Mouse (Mus musculus) liver, adult 2 months (tissue): ENCODE results near the gene Wdr34. TPM values are rescaled to one million over a fixed set of nuclear protein-coding genes. Genes with fewer than 3 reads are reported as not detected.

Experiments used
- DNase-seq: peaks from one replicate; pipeline ENCODE4 v3.0.0-alpha.2; 2011; ENCODE audit warnings: low read depth, low spot score; ENCODE audit errors: extremely low read depth
- H3K27ac ChIP-seq: fragments of 200-500 bp; replicated peaks from 2 replicates; pipeline ENCODE4 v1.5.1; 2012; ENCODE audit warnings: low read depth, mild to moderate bottlenecking, control low read depth, inconsistent platforms, low read length; ENCODE audit not compliant: insufficient read depth
- H3K27me3 ChIP-seq: fragments of 200-500 bp; 2 replicates; pipeline ENCODE4 v1.6.1; 2012; ENCODE audit warnings: mild to moderate bottlenecking, moderate library complexity, low read length, inconsistent platforms; ENCODE audit not compliant: control insufficient read depth, insufficient read depth
- H3K36me3 ChIP-seq: fragments of 200-500 bp; 2 replicates; pipeline ENCODE4 v1.6.1; 2012; ENCODE audit warnings: low read length, inconsistent platforms; ENCODE audit not compliant: control insufficient read depth, insufficient read depth
- H3K4me1 ChIP-seq: fragments of 200-500 bp; 2 replicates; pipeline ENCODE4 v1.6.1; 2011; ENCODE audit warnings: low read length; ENCODE audit not compliant: control insufficient read depth, insufficient read depth
- H3K4me3 ChIP-seq: fragments of 200-500 bp; 2 replicates; pipeline ENCODE4 v1.5.1; 2011; ENCODE audit warnings: low read depth, mild to moderate bottlenecking, control low read depth, low read length, moderate library complexity; ENCODE audit not compliant: insufficient read depth
- H3K79me2 ChIP-seq: fragments of 200-500 bp; 2 replicates; pipeline ENCODE4 v1.6.1; 2012; ENCODE audit warnings: inconsistent platforms, mild to moderate bottlenecking, low read length, moderate library complexity; ENCODE audit not compliant: control insufficient read depth, insufficient read depth
- H3K9ac ChIP-seq: fragments of 200-500 bp; 2 replicates; pipeline ENCODE4 v1.6.1; 2012; ENCODE audit warnings: low read depth, mild to moderate bottlenecking, control low read depth, inconsistent platforms, low read length
- CTCF ChIP-seq: fragments of 200-500 bp; IDR thresholded peaks from 2 replicates; pipeline ENCODE4 v1.5.1; 2011; ENCODE audit warnings: low read depth, low read length, control low read depth
- POLR2A ChIP-seq: fragments of 200-500 bp; IDR thresholded peaks from 2 replicates; pipeline ENCODE4 v1.6.1; 2011; ENCODE audit warnings: low read length, control low read depth; ENCODE audit not compliant: insufficient read depth; ENCODE audit errors: extremely low read depth
- WGBS: fragments of 180-500 bp; shearing (Covaris S2); methylation state at CpG from one replicate; pipeline ENCODE4 v1.1.7; 2018; 5-methylcytosine and 5-hydroxymethylcytosine counted together
- polyA plus RNA-seq: library from polyadenylated mRNA; depleted of rRNA; stranded (reverse); fragments of >200 nt; gene quantifications from 2 replicates; pipeline ENCODE4 v1.2.3, GENCODE M21; 2012
- total RNA-seq: library from RNA; depleted of rRNA; stranded (reverse); fragments of >200 nt; gene quantifications from 2 replicates; pipeline ENCODE4 v1.2.3, GENCODE M21; 2014

Gene Wdr34
- total and polyA plus RNA-seq, 2 experiments: 5.5 to 9.7 TPM

DNA sequence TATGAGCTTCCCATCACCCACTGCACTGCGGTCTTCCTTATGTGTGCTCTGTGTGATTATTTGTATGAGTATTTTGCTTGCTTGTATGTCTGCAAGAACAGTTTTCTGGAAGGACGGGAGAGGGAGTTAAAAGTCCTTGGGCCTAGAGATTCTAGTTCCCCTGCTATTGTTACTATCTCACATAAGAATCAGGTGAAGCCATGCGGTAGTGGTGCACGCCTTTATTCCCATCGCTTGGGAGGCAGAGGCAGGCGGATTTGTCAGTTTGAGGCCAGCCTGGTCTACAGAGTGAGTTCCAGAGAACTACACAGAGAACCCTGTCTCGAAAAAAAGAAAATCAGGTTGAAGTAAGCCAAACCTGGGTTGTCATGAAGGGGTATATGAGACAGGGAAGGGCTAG is 24.2 kb upstream of the Wdr34 start:
- WGBS: 91% methylated on average over 7 of the region's 7 CpGs
- H3K4me3 ChIP-seq: no peak overlapping the region
- H3K79me2 ChIP-seq: no peaks in the 10 kb centered on the region
- H3K9ac ChIP-seq: no peak overlapping the region
- H3K27ac ChIP-seq: no peak overlapping the region
- DNase-seq: no peak
- H3K36me3 ChIP-seq: peaks cover 21% of the 10 kb centered on the region
- no peak for TF ChIP-seq CTCF
- no peak for TF ChIP-seq POLR2A
- no peaks in the 10 kb centered on the region; the same call in 1 of the 2 replicates for H3K4me1 ChIP-seq
- H3K27me3 ChIP-seq: no peaks in the 10 kb centered on the region

DNA sequence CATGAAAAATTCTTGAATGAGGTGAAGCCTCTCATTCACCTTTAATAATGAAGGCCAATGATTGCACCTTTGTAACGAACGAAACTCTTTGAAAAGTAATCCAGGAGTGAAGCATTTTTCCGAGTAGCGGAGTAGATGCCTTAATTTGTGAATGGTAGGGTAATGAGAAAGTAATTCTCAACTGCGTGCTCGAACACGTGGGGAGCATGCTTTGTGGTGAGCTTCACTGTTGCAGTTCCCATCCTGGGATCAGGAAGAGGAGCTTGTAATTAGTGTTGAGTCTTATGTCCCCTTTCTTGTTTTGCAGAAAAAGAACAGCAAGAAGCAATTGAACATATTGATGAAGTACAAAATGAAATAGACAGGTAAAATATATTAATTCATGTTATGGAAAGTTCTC is 19.3 kb upstream of the Wdr34 start:
- WGBS: 65% methylated on average over 7 of the region's 7 CpGs
- H3K4me3 ChIP-seq: no peak overlapping the region
- no peak for TF ChIP-seq CTCF
- TF ChIP-seq POLR2A: no peak

DNA sequence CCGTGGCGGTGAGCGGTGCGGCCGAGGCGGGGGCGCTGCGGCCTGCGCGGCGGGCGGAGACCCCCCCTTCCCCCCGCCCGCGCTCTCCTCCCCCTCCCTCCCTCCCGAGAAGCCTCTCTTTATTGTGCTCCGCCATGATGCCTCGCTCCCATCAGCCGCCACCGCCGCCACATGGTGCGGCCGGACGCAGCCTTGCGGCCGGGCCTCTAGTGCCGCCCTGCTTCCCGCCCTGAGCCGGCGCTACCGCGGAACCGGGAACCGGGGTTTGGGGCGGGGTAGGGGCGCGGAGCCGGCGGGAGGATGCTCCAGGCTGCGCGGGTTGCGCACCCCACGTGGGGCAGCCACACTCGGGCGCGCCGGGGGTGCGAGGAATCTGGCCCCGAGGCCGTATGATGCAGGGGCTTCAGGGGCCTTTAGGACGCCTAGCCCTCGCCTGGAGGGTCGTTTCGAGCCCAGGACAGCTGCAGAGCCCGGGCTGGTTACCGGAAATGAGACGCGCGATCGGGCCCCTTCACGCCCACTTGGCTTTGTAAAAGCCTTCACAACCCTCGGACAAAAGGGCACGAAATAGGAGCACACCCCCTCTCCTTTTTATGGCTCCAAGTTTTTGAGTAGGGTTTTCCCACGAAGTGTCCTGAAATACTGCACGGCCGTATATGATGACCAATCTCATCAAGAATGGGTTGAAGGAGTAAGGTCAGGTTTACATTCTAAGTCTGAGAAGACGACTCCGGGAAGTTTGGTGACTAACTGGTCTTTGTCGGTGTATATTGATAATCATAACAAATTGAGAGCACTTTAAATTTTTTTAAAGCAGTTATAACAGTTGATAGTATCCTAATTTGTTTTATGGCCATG is 18.6 kb upstream of the Wdr34 start:
- TF ChIP-seq CTCF (no peak), POLR2A (no peak)
- Histone ChIP-seq H3K27me3 (no peaks in the 10 kb centered on the region), H3K27ac (no peak overlapping the region), H3K36me3 (peaks cover 21% of the 10 kb centered on the region), H3K9ac (peak overlapping the region; percentile 98), H3K4me3 (peak overlapping the region; percentile 99), H3K79me2 (peaks cover 8% of the 10 kb centered on the region), H3K4me1 (peaks cover 15% of the 10 kb centered on the region)
- WGBS: under 1% methylated on average over 63 of the region's 69 CpGs
- no peak for DNase-seq

More for the DNA sequence above, 19.3 kb upstream of the Wdr34 start:
- no peak for DNase-seq
- Histone ChIP-seq H3K9ac (no peak overlapping the region), H3K36me3 (peaks cover 21% of the 10 kb centered on the region), H3K27me3 (no peaks in the 10 kb centered on the region), H3K27ac (no peak overlapping the region), H3K79me2 (peaks cover 8% of the 10 kb centered on the region), H3K4me1 (peaks cover 14% of the 10 kb centered on the region)

DNA sequence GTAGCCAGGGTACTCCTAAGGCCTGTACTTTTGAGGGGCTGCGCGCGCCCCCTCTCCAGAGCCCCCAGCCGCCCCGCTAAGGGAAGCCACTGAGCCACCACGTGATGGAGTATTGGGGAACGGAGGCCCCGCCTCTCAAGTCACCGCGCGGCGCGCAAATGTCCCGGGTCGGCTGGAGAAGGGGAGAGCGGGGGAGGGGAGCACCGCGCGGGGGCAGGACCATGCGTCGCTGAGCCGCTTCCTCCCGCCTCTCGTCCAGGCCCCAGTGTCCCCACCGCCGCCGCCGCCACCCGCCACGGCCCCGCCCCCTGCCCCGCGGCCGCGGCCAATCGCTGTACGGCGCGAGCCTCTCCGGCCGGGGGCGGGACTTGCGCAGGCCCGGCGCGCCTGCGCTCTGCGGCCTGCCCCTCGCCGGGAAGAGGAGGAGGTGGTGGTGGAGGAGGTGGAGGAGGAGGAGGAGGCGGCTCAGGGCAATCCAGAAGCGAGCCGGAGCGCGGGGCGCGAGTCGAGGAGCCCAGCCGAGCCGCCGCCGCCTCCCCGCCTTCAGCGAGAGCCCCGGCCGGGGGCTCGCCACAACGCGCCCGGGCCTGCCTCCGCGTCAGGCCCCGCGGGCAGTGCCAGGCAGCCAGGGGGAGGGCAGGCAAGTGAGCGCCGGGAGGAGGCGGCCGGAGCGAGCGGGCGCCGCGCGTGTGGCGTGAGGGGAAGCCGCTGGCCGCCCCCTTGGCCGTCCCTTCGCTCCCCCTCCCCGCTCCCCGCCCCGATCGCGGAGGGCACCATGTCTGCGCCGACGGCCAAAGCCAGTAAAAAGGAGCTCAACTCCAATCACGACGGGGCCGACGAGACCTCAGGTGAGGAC is 17.6 kb upstream of the Wdr34 start:
- TF ChIP-seq POLR2A: peak; percentile 80
- TF ChIP-seq CTCF: no peak
- peaks cover 8% of the 10 kb centered on the region for H3K79me2 ChIP-seq
- no peaks in the 10 kb centered on the region for H3K27me3 ChIP-seq
- peak overlapping the region; percentile 91 for H3K27ac ChIP-seq
- peak overlapping the region; percentile 99 for H3K4me3 ChIP-seq
- peak; percentile 75 for DNase-seq
- peaks cover 15% of the 10 kb centered on the region for H3K4me1 ChIP-seq
- H3K9ac ChIP-seq: peak overlapping the region; percentile 98
- whole genome bisulfite sequencing: 2% methylated on average over 64 of the region's 101 CpGs
- H3K36me3 ChIP-seq: peaks cover 19% of the 10 kb centered on the region

DNA sequence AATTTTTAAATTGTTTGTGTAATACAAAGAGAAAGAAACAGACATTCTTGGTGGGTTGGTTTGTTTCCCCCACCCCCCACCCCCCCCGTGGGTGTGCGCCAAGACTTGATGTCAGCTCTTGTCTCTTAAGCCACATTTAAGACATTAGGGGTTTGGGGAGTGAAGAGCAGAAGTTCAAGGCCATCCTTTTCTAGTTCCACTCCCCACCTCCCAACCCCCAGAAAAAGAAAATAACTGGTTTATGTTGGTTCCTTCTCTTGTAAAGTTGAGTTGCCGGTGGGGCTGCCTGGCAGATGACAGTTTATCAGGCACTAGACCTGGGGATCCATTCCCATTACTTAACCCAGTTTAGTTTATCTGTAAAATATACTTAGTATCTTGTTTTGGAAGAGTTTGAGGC is 15.6 kb upstream of the Wdr34 start:
- no peak for DNase-seq
- Histone ChIP-seq H3K27me3 (no peaks in the 10 kb centered on the region), H3K4me3 (no peak overlapping the region), H3K36me3 (peaks cover 5% of the 10 kb centered on the region; the same call in 1 of the 2 replicates), H3K4me1 (peaks cover 22% of the 10 kb centered on the region), H3K79me2 (peaks cover 8% of the 10 kb centered on the region), H3K27ac (no peak overlapping the region), H3K9ac (no peak overlapping the region)
- WGBS: 72% methylated on average over 3 of the region's 3 CpGs
- TF ChIP-seq POLR2A: no peak
- TF ChIP-seq CTCF: no peak
